Mouse (Mus musculus) olfactory bulb, adult 2 months (tissue): ENCODE data around the gene Slc39a11. TPM values are rescaled to one million over a fixed set of nuclear protein-coding genes. Genes with fewer than 3 reads are reported as not detected.

Experiments used
- H3K27ac ChIP-seq: fragments of 200-500 bp; 2 replicates; pipeline ENCODE4 v1.5.1; 2012; ENCODE audit warnings: low read depth, low read length; ENCODE audit not compliant: insufficient read depth
- H3K4me1 ChIP-seq: fragments of 200-500 bp; 2 replicates; pipeline ENCODE4 v1.6.1; 2012; ENCODE audit warnings: low read length; ENCODE audit not compliant: control insufficient read depth, insufficient read depth
- H3K4me3 ChIP-seq: fragments of 200-500 bp; 2 replicates; pipeline ENCODE4 v1.5.1; 2012; ENCODE audit warnings: mild to moderate bottlenecking, low read depth, low read length, moderate library complexity; ENCODE audit not compliant: insufficient read depth
- CTCF ChIP-seq: fragments of 200-500 bp; IDR thresholded peaks from 2 replicates; pipeline ENCODE4 v1.5.1; 2012; ENCODE audit warnings: low read depth, mild to moderate bottlenecking, low read length, moderate library complexity; ENCODE audit not compliant: insufficient read depth
- POLR2A ChIP-seq: fragments of 200-500 bp; IDR thresholded peaks from 2 replicates; pipeline ENCODE4 v1.6.1; 2012; ENCODE audit warnings: mild to moderate bottlenecking, low read depth, low read length, moderate library complexity; ENCODE audit not compliant: insufficient read depth
- WGBS: fragments of 180-500 bp; shearing (Covaris S2); methylation state at CpG from one replicate; pipeline ENCODE4 v1.1.7; 2018; 5-methylcytosine and 5-hydroxymethylcytosine counted together
- polyA plus RNA-seq: library from polyadenylated mRNA; stranded (reverse); fragments of >200 nt; gene quantifications from 2 replicates; pipeline ENCODE4 v1.2.4, GENCODE M21; 2012; ENCODE audit warnings: low replicate concordance; ENCODE audit not compliant: missing spikeins, insufficient read depth, insufficient read length

Gene Slc39a11
- polyA plus RNA-seq, 1 experiment, result not detected

DNA sequence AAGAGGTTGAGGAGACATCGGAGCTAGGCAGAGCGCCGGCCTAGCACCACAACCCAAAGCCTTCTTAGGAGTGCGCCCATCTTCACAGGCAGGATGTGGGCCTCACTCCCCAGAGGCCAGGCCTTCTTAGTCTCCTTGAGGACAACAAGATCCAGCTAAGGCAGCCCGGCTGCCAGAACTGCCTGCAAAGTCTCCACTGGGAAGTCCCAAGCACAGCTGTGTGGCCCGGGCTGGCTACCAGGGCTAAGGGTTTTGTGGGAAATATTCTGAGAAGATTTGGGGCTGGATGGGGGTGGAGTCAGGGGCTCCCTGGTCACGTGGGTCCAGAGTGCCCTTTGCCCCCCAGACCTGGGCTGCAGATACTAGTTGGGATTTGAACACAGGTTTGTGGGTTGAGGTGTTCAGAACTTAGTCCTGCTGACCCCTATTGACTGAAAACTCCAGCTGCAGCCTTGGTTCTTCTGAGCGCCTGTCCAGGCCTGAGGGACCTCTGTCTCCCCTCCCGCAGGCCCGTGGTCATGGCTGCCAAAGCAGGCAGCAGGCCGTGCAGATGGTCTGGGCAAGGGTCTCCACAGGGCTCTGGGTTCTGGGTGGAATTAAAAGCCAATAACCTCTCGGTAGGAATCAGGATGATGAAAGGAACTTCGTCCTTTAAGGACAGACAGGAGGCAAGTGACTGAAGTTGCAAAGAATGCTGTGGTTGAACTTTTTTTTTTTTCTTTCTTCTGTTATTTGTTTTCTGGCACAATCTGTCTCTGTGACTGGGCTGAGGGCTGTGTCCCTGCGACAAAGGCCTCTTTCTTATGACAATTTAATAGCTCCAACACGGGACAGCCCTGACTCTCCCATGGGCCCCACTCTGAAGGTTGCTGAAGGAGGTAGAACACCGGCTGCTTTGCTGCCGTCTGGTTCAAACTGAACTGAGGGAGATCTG, 357.8 kb downstream of the Slc39a11 start:
- Histone ChIP-seq H3K4me3 (no peak overlapping the region), H3K27ac (no peak overlapping the region), H3K4me1 (no peaks in the 10 kb centered on the region; the same call in 1 of the 2 replicates)
- TF ChIP-seq CTCF, result no peak
- no peak for TF ChIP-seq POLR2A
- WGBS, result 73% methylated on average over 17 of the region's 17 CpGs

GRCm38 (mm10) chr11:113290911-113291310, 359.0 kb downstream of the Slc39a11 start:
- Histone ChIP-seq H3K4me1 (no peaks in the 10 kb centered on the region; the same call in 1 of the 2 replicates), H3K27ac (no peak overlapping the region)
- 96% methylated on average over 14 of the region's 14 CpGs for WGBS

DNA sequence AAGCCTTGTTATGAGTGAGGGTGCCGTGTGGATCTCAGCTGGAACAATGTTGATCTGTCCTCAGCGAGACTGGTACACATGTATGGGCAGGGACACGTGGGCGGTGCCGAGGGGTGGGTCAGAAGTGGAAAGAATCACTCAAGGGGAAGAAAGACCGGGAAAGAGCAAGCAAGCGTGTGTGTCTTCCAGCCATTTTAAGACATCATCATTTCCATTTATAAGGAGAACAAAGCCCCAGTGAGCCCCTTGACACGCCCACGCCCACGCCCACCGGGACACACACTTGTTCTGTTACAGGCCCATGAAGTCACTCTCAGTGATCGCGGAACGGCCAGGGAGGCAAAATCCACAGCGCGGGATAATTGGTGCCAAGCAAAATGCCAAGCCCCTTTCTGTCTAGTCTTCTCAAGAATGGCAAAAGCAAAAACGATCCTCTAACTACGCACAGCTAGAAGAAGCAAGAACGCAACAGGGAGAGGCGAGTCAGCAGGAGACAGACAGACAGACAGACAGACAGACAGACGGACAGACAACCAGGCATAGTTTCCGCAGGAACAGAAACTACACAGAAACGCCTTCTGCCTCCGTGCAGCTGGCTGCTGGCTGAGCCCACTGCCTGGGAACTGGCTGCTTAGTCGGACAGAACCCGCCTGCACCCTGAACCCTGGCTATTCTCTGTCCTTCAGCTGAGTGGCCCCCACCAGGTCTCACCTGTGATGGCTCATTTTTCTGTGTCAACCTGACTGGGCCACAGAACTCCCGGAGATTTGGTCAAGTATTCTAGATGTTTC, 364.7 kb downstream of the Slc39a11 start:
- WGBS, result 28% methylated on average over 27 of the region's 27 CpGs
- H3K27ac ChIP-seq, result no peak overlapping the region
- TF ChIP-seq CTCF, result no peak
- no peak for TF ChIP-seq POLR2A

More at GRCm38 (mm10) chr11:113290911-113291310, 359.0 kb downstream of the Slc39a11 start:
- TF ChIP-seq POLR2A, result no peak
- TF ChIP-seq CTCF, result no peak
- no peak overlapping the region for H3K4me3 ChIP-seq

GRCm38 (mm10) chr11:113283376-113283811, 366.5 kb downstream of the Slc39a11 start:
- Histone ChIP-seq H3K4me3 (no peak overlapping the region), H3K27ac (no peak overlapping the region), H3K4me1 (peaks cover 13% of the 10 kb centered on the region)
- WGBS, result 49% methylated on average over 11 of the region's 11 CpGs
- TF ChIP-seq POLR2A (no peak), CTCF (no peak)

More for the DNA sequence above, 364.7 kb downstream of the Slc39a11 start:
- H3K4me1 ChIP-seq, result peaks cover 13% of the 10 kb centered on the region
- 0 out of 2 replicates have a peak overlapping the region, but pooled peaks have one; percentile 4 for H3K4me3 ChIP-seq

DNA sequence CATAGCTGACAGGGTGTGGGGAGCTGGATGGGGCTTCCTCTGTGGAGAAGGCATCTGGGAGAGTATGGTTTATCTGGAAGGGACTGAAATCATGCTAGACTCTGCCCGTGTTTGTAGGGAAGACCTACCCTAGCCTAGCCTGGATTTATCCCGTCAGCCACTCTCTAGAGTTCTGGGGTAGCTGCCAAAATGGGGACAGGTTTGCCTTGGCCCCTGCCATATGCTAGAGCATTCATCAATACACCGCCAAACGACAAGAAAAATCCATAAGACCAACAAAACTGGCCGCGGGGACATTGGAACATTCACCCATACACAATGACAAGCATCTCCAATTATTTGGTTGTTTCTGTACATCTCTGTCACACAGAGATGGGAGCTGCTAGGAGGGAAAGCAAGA, 371.6 kb downstream of the Slc39a11 start:
- TF ChIP-seq POLR2A (no peak), CTCF (no peak)
- WGBS, result 95% methylated on average over 6 of the region's 6 CpGs
- H3K4me1 ChIP-seq, result peaks cover 4% of the 10 kb centered on the region
- H3K27ac ChIP-seq, result no peak overlapping the region
- no peak overlapping the region for H3K4me3 ChIP-seq

- Histone ChIP-seq H3K4me1 (peaks cover 4% of the 10 kb centered on the region), H3K27ac (no peak overlapping the region), H3K4me3 (no peak overlapping the region)
- no peak for TF ChIP-seq CTCF
- TF ChIP-seq POLR2A, result no peak
- WGBS, result 47% methylated on average over 10 of the region's 10 CpGs
These were observed 372.8 kb downstream of the Slc39a11 start for GRCm38 (mm10) chr11:113277034-113277612.

- no peak overlapping the region for H3K27ac ChIP-seq
- TF ChIP-seq CTCF, result no peak
- TF ChIP-seq POLR2A, result no peak
- peaks cover 4% of the 10 kb centered on the region for H3K4me1 ChIP-seq
- 87% methylated on average over 8 of the region's 8 CpGs for WGBS
- no peak overlapping the region for H3K4me3 ChIP-seq
These were observed 373.4 kb downstream of the Slc39a11 start for GRCm38 (mm10) chr11:113276518-113276917.

DNA sequence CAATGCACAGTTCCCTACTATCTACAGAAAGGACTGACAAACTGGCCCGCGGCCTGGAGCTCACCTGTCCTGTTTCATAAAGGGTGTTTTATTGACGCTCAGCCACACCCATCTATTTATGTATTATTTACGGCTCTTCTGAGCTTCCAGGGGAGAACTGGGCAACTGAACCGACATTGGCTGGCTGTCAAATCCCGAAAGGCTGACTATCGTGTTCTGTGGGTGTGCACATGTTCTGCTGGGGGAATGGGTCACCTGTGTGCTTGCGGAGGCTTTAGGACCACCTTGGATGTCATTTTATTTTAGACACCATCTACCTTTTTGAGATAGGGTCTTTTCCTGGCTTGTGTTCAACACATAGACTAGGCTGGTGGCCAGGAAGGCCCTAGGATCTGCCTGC, 375.8 kb downstream of the Slc39a11 start:
- TF ChIP-seq CTCF, result no peak
- TF ChIP-seq POLR2A, result no peak
- Histone ChIP-seq H3K4me3 (no peak overlapping the region), H3K27ac (no peak overlapping the region), H3K4me1 (peaks cover 4% of the 10 kb centered on the region)
- 86% methylated on average over 8 of the region's 8 CpGs for WGBS

GRCm38 (mm10) chr11:113271857-113272256, 378.0 kb downstream of the Slc39a11 start:
- no peak overlapping the region for H3K4me3 ChIP-seq
- H3K27ac ChIP-seq, result no peak overlapping the region
- WGBS, result 74% methylated on average over 6 of the region's 6 CpGs
- no peak for TF ChIP-seq CTCF
- no peak for TF ChIP-seq POLR2A
- no peaks in the 10 kb centered on the region for H3K4me1 ChIP-seq
